Mouse (Mus musculus) CH12.LX (cell line): ENCODE measurements around the gene Helz2. TPM values are rescaled to one million over a fixed set of nuclear protein-coding genes. Genes with fewer than 3 reads are reported as not detected.

Source experiments
- DNase-seq: peaks from one replicate; pipeline ENCODE4 v3.0.0-alpha.2; 2013; ENCODE audit errors: extremely low read depth
- H3K27ac ChIP-seq: 2 replicates; pipeline ENCODE4 v1.5.1; 2012; ENCODE audit warnings: low read depth, mild to moderate bottlenecking, control low read depth, moderate library complexity; ENCODE audit not compliant: insufficient read depth
- H3K27me3 ChIP-seq: replicated peaks from 2 replicates; pipeline ENCODE3; 2012; ENCODE audit warnings: inconsistent platforms
- H3K36me3 ChIP-seq, 2 experiments: replicated peaks in 1 of 2; 2 replicates each; pipeline versions ENCODE3 to v1.6.1; 2012; ENCODE audit warnings: inconsistent platforms in 1 of 2, low read length in 1 of 2, mild to moderate bottlenecking in 1 of 2, mixed read lengths in 1 of 2, moderate library complexity in 1 of 2; ENCODE audit not compliant: control insufficient read depth in 1 of 2, insufficient read depth in 1 of 2
- H3K4me1 ChIP-seq, 2 experiments: 2 replicates each; pipeline ENCODE4 v1.6.1; 2012; ENCODE audit warnings: inconsistent platforms in 1 of 2, moderate library complexity in 1 of 2; ENCODE audit not compliant: insufficient read depth in 2 of 2, control insufficient read depth in 1 of 2
- H3K4me2 ChIP-seq: 2 replicates; pipeline ENCODE4 v1.6.1; 2012; ENCODE audit warnings: low read depth, mild to moderate bottlenecking, control low read depth; ENCODE audit not compliant: poor library complexity, insufficient read depth, severe bottlenecking
- H3K4me3 ChIP-seq, 3 experiments: fragments of 150-350 bp in 1 of 3; sonication (generic) in 1 of 3; replicated peaks in 1 of 3; 2 replicates each; pipeline versions ENCODE3 to v1.5.1; 2011 to 2012; ENCODE audit warnings: low read depth in 2 of 3, low read length in 2 of 3, mild to moderate bottlenecking in 2 of 3, moderate library complexity in 2 of 3, control low read depth in 1 of 3, improper control_type of control experiment in 1 of 3, inconsistent platforms in 1 of 3, mixed read lengths in 1 of 3; ENCODE audit not compliant: poor library complexity in 1 of 3
- H3K79me2 ChIP-seq: replicated peaks from 2 replicates; pipeline ENCODE4 v1.6.1; 2012; ENCODE audit warnings: mild to moderate bottlenecking, moderate library complexity; ENCODE audit not compliant: control insufficient read depth, poor library complexity, insufficient read depth, severe bottlenecking; ENCODE audit errors: extremely low read depth
- H3K9ac ChIP-seq: 2 replicates; pipeline ENCODE4 v1.6.1; 2012; ENCODE audit warnings: low read depth, mild to moderate bottlenecking, control low read depth, moderate library complexity; ENCODE audit not compliant: insufficient read depth
- H3K9me3 ChIP-seq: replicated peaks from 2 replicates; pipeline ENCODE3; 2012; ENCODE audit warnings: low read length, inconsistent platforms, mixed read lengths
- CTCF ChIP-seq, 2 experiments: IDR thresholded peaks in 1 of 2; conservative IDR thresholded peaks in 1 of 2; 2 replicates each; pipeline ENCODE4 v1.5.1; 2011 to 2012; ENCODE audit warnings: low read depth in 2 of 2, low read length in 2 of 2, improper control_type of control experiment in 1 of 2, inconsistent platforms in 1 of 2, mild to moderate bottlenecking in 1 of 2, moderate library complexity in 1 of 2
- E2F4 ChIP-seq: IDR thresholded peaks from 2 replicates; pipeline ENCODE4 v1.6.1; 2011; ENCODE audit warnings: low read depth, low read length, improper control_type of control experiment; ENCODE audit not compliant: insufficient replicate concordance
- EP300 ChIP-seq: IDR thresholded peaks from 2 replicates; pipeline ENCODE4 v1.6.1; 2011; ENCODE audit warnings: low read length, improper control_type of control experiment
- ETS1 ChIP-seq: conservative IDR thresholded peaks from 2 replicates; pipeline ENCODE4 v1.6.1; 2012; ENCODE audit warnings: low read depth, mild to moderate bottlenecking, inconsistent platforms, low read length, improper control_type of control experiment, moderate library complexity
- HCFC1 ChIP-seq: IDR thresholded peaks from 2 replicates; pipeline ENCODE4 v1.6.1; 2012; ENCODE audit warnings: low read depth, mild to moderate bottlenecking, inconsistent platforms, low read length, improper control_type of control experiment
- IRF4 ChIP-seq: IDR thresholded peaks from 2 replicates; pipeline ENCODE4 v1.6.1; 2014; ENCODE audit warnings: low read depth, mild to moderate bottlenecking, inconsistent platforms, low read length, improper control_type of control experiment
- JUN ChIP-seq: IDR thresholded peaks from 2 replicates; pipeline ENCODE4 v1.6.1; 2011; ENCODE audit warnings: low read depth, mild to moderate bottlenecking, low read length, improper control_type of control experiment, moderate library complexity; ENCODE audit not compliant: insufficient read depth
- KAT2A ChIP-seq: IDR thresholded peaks from 2 replicates; pipeline ENCODE4 v1.6.1; 2012; ENCODE audit warnings: low read length, improper control_type of control experiment, inconsistent platforms; ENCODE audit not compliant: insufficient replicate concordance
- MAZ ChIP-seq: IDR thresholded peaks from 2 replicates; pipeline ENCODE4 v1.6.1; 2012; ENCODE audit warnings: low read depth, mild to moderate bottlenecking, inconsistent platforms, low read length, improper control_type of control experiment, moderate library complexity
- MEF2A ChIP-seq: IDR thresholded peaks from 2 replicates; pipeline ENCODE4 v1.6.1; 2014; ENCODE audit warnings: low read depth, mild to moderate bottlenecking, inconsistent platforms, low read length, improper control_type of control experiment, borderline replicate concordance
- MXI1 ChIP-seq: IDR thresholded peaks from 2 replicates; pipeline ENCODE4 v1.6.1; 2011; ENCODE audit warnings: mild to moderate bottlenecking, low read depth, low read length, improper control_type of control experiment
- NELFE ChIP-seq: IDR thresholded peaks from 2 replicates; pipeline ENCODE4 v1.6.1; 2011; ENCODE audit warnings: low read depth, low read length, improper control_type of control experiment
- POLR2A ChIP-seq: IDR thresholded peaks from 2 replicates; pipeline ENCODE4 v1.6.1; 2011; ENCODE audit warnings: low read depth, mild to moderate bottlenecking, improper control_type of control experiment, low read length
- POLR2AphosphoS2 ChIP-seq: IDR thresholded peaks from 2 replicates; pipeline ENCODE4 v1.6.1; 2011; ENCODE audit warnings: low read depth, low read length, improper control_type of control experiment
- RCOR1 ChIP-seq: conservative IDR thresholded peaks from 2 replicates; pipeline ENCODE4 v1.6.1; 2012; ENCODE audit warnings: low read depth, mild to moderate bottlenecking, inconsistent platforms, low read length, improper control_type of control experiment
- SIN3A ChIP-seq: IDR thresholded peaks from 2 replicates; pipeline ENCODE4 v1.6.1; 2012; ENCODE audit warnings: low read length, improper control_type of control experiment, inconsistent platforms
- SMC3 ChIP-seq: IDR thresholded peaks from 2 replicates; pipeline ENCODE4 v1.6.1; 2011; ENCODE audit warnings: low read depth, low read length, improper control_type of control experiment
- ZC3H11A ChIP-seq: IDR thresholded peaks from 2 replicates; pipeline ENCODE4 v1.6.1; 2012; ENCODE audit warnings: low read depth, mild to moderate bottlenecking, inconsistent platforms, low read length, improper control_type of control experiment
- ZKSCAN1 ChIP-seq: IDR thresholded peaks from 2 replicates; pipeline ENCODE4 v1.6.1; 2012; ENCODE audit warnings: low read depth, inconsistent platforms, low read length, improper control_type of control experiment, borderline replicate concordance
- ZMIZ1 ChIP-seq: IDR thresholded peaks from 2 replicates; pipeline ENCODE4 v1.6.1; 2012; ENCODE audit warnings: low read depth, mild to moderate bottlenecking, inconsistent platforms, low read length, improper control_type of control experiment
- ZNF384 ChIP-seq: IDR thresholded peaks from 2 replicates; pipeline ENCODE4 v1.6.1; 2012; ENCODE audit warnings: low read depth, low read length, improper control_type of control experiment, inconsistent platforms
- dilution Hi-C: fragments of 300-500 bp; cut with MboI; formaldehyde crosslinking; loops from 2 replicates; pipeline ENCODE4 v1.14.3; 2020; ENCODE audit warnings: low sequenced_read_pairs; ENCODE audit not compliant: extremely low pct_unique_long_range_greater_than_20kb, extremely low pct_ligation_motif_present
- in situ Hi-C: fragments of 300-500 bp; cut with MboI; formaldehyde crosslinking; loops from 3 replicates; pipeline ENCODE4 v1.14.3; 2019; ENCODE audit warnings: low sequenced_read_pairs, low pct_ligation_motif_present, low pct_unique_long_range_greater_than_20kb, mixed read lengths
- polyA plus RNA-seq: library from polyadenylated mRNA; unstranded; fragments of >175 nt; gene quantifications from 2 replicates; pipeline ENCODE4 v1.2.1, GENCODE M21; 2012; ENCODE audit warnings: low read depth; ENCODE audit not compliant: insufficient read length
- total RNA-seq, 2 experiments: library from RNA; depleted of rRNA; stranded (reverse); fragments of 300-350 nt in 1 of 2; fragments of >200 nt in 1 of 2; gene quantifications; 2 replicates each; pipeline ENCODE4 v1.2.3; 2012 to 2014

Helz2 gene
- total and polyA plus RNA-seq, 3 experiments = 5.6 to 18.3 (median 18.0) TPM

GRCm38 (mm10) chr2:181186635-181187034, 55.2 kb downstream of the Helz2 start:
- Histone ChIP-seq H3K9ac (peak overlapping the region; percentile 65; the same call in 1 of the 2 replicates), H3K27ac (peak overlapping the region; percentile 34), H3K4me3 (peak overlapping the region; percentile 68 to 82 (median 79)), H3K4me1 (peaks cover 5 to 30% of the 10 kb centered on the region in 2 experiments; a peak in 3 of 4 replicates), H3K36me3 (peaks cover 0 to 6% of the 10 kb centered on the region in 2 experiments), H3K4me2 (peak overlapping the region; percentile 62), H3K9me3 (no peaks in the 10 kb centered on the region), H3K79me2 (no peaks in the 10 kb centered on the region), H3K27me3 (no peaks in the 10 kb centered on the region)
- in situ Hi-C loops = loop anchor here (10.0 to 25.0 kb wide), 3 partner anchors 138 to 301 kb away; partner anchors contain the start of genes Abhd16b, Arfrp1, Tpd52l2 and Zgpat
- DNase-seq = peak; percentile 91
- TF ChIP-seq CTCF (conservative IDR thresholded peaks at IDR 0.05 in 1 of 2, IDR thresholded peaks at IDR 0.05 in 1 of 2; ENCODE audit: low read depth in 2 of 2, low read length in 2 of 2) = peak; percentile 85 to 98
- TF ChIP-seq IRF4 = peak; percentile 22; the same call in 1 of the 2 replicates
- no peak for TF ChIP-seq JUN
- TF ChIP-seq ZNF384 = no peak
- no peak for TF ChIP-seq MEF2A
- TF ChIP-seq RCOR1 = no peak
- TF ChIP-seq ZC3H11A = peak; percentile 45
- no peak for TF ChIP-seq NELFE
- no peak for TF ChIP-seq ZMIZ1
- 0 out of 2 replicates have a peak, but pooled peaks have one; percentile 51 for TF ChIP-seq MXI1
- peak; percentile 94 for TF ChIP-seq SMC3
- peak; percentile 25; the same call in 1 of the 2 replicates for TF ChIP-seq SIN3A
- TF ChIP-seq ETS1 = no peak
- dilution Hi-C loops = no loop called here

GRCm38 (mm10) chr2:181180898-181181297, 60.9 kb downstream of the Helz2 start:
- Histone ChIP-seq H3K9me3 (no peaks in the 10 kb centered on the region), H3K27me3 (no peaks in the 10 kb centered on the region), H3K79me2 (no peaks in the 10 kb centered on the region), H3K4me2 (no peak overlapping the region), H3K4me1 (peaks cover 2 to 6% of the 10 kb centered on the region in 2 experiments; a peak in 1 of 4 replicates), H3K27ac (no peak overlapping the region), H3K4me3 (no peak overlapping the region), H3K36me3 (no peaks in the 10 kb centered on the region), H3K9ac (no peak overlapping the region)
- TF ChIP-seq POLR2A (no peak), HCFC1 (no peak), E2F4 (no peak), EP300 (no peak), JUN (no peak), KAT2A (no peak), POLR2AphosphoS2 (no peak), ZNF384 (no peak), MAZ (no peak), IRF4 (no peak), ZMIZ1 (no peak), ZKSCAN1 (no peak)
- no peak for DNase-seq
- in situ Hi-C loops (loop anchor here (10.0 to 25.0 kb wide), 3 partner anchors 144 to 306 kb away; partner anchors contain the start of genes Abhd16b, Arfrp1, Tpd52l2 and Zgpat), dilution Hi-C loops (no loop called here)
